Mouse (Mus musculus) cerebellum, adult 8-10 months (tissue): ENCODE measurements around the gene RPS10-NUDT3.

Experiments
- DNase-seq: peaks from one replicate; pipeline ENCODE4 v3.0.0; 2022

The RPS10-NUDT3 gene

GRCm38 (mm10) chr17:27634871-27635574 is at the start of gene RPS10-NUDT3:
Gene RPS10-NUDT3, minus strand, starts transcription at chr17:27635222.
- peak; percentile 83 for DNase-seq

- DNase-seq, result no peak
Observed at GRCm38 (mm10) chr17:27678924-27679813, 44.1 kb upstream of the RPS10-NUDT3 start.

- no peak for DNase-seq
Observed at GRCm38 (mm10) chr17:27677756-27678155, 42.7 kb upstream of the RPS10-NUDT3 start.

GRCm38 (mm10) chr17:27676270-27676669 is 41.2 kb upstream of the RPS10-NUDT3 start:
- DNase-seq, result no peak

- no peak for DNase-seq
Observed at GRCm38 (mm10) chr17:27675453-27675852, 40.4 kb upstream of the RPS10-NUDT3 start.

GRCm38 (mm10) chr17:27673945-27674344 is 38.9 kb upstream of the RPS10-NUDT3 start:
- no peak for DNase-seq

- no peak for DNase-seq
Observed at GRCm38 (mm10) chr17:27671720-27672119, 36.7 kb upstream of the RPS10-NUDT3 start.

GRCm38 (mm10) chr17:27658767-27659166 is 23.7 kb upstream of the RPS10-NUDT3 start:
- no peak for DNase-seq

GRCm38 (mm10) chr17:27657123-27657522 is 22.1 kb upstream of the RPS10-NUDT3 start:
- peak; percentile 79 for DNase-seq

- DNase-seq, result no peak
Observed at GRCm38 (mm10) chr17:27656414-27656813, 21.4 kb upstream of the RPS10-NUDT3 start.

GRCm38 (mm10) chr17:27656011-27656399 is 21.0 kb upstream of the RPS10-NUDT3 start:
- peak; percentile 65 for DNase-seq

GRCm38 (mm10) chr17:27655089-27656010 is 20.3 kb upstream of the RPS10-NUDT3 start, which contains the start of gene Pacsin1:
Gene Pacsin1, plus strand, starts transcription at chr17:27655509.
- peak; percentile 89 for DNase-seq

- no peak for DNase-seq
Observed at GRCm38 (mm10) chr17:27653253-27653959, 18.4 kb upstream of the RPS10-NUDT3 start.

- DNase-seq, result no peak
Observed at GRCm38 (mm10) chr17:27652046-27652790, 17.2 kb upstream of the RPS10-NUDT3 start.

- no peak for DNase-seq
Observed at GRCm38 (mm10) chr17:27650586-27650985, 15.6 kb upstream of the RPS10-NUDT3 start.

GRCm38 (mm10) chr17:27650160-27650559 is 15.1 kb upstream of the RPS10-NUDT3 start:
- peak; percentile 80 for DNase-seq

GRCm38 (mm10) chr17:27645807-27646206 is 10.8 kb upstream of the RPS10-NUDT3 start:
- peak; percentile 59 for DNase-seq

- no peak for DNase-seq
Observed at GRCm38 (mm10) chr17:27644572-27644971, 9.6 kb upstream of the RPS10-NUDT3 start.

GRCm38 (mm10) chr17:27643756-27644155 is 8.7 kb upstream of the RPS10-NUDT3 start:
- no peak for DNase-seq

GRCm38 (mm10) chr17:27643101-27643500 is 8.1 kb upstream of the RPS10-NUDT3 start:
- DNase-seq, result no peak

GRCm38 (mm10) chr17:27642491-27643062 is 7.6 kb upstream of the RPS10-NUDT3 start:
- DNase-seq, result peak; percentile 97
